Mouse (Mus musculus) liver, adult (tissue): ENCODE results near the gene Gm4969.

Source experiments
- GATA4 ChIP-seq: IDR thresholded peaks from 2 replicates; pipeline ENCODE4 v1.6.1; 2014; ENCODE audit warnings: mild to moderate bottlenecking, low read length; ENCODE audit not compliant: insufficient replicate concordance

Gm4969 gene

GRCm38 (mm10) chr7:19147497-19148045, 29.4 kb upstream of the Gm4969 start:
- TF ChIP-seq GATA4 = no peak

DNA sequence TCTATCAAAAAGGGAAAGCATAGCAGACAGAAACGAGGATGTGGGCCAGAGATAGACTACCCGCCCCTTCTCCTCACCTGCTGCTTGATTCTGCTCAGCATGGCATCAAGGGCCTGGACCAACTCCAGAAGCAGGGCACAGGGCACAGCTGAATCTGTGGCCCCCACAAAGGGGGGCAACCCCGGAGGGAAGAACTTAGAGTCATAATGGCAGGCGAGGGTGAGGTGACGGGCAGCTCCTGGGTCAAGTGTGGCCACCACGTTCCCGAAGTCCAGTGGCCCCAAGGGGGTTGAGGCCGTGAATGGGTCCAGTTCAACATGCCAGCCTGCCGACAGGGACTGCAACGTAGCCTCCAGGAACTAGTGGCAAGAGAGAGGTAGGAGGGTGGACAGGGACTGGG, 28.6 kb upstream of the Gm4969 start:
- TF ChIP-seq GATA4 = no peak

GRCm38 (mm10) chr7:19137380-19137779, 19.2 kb upstream of the Gm4969 start:
- TF ChIP-seq GATA4 = no peak

DNA sequence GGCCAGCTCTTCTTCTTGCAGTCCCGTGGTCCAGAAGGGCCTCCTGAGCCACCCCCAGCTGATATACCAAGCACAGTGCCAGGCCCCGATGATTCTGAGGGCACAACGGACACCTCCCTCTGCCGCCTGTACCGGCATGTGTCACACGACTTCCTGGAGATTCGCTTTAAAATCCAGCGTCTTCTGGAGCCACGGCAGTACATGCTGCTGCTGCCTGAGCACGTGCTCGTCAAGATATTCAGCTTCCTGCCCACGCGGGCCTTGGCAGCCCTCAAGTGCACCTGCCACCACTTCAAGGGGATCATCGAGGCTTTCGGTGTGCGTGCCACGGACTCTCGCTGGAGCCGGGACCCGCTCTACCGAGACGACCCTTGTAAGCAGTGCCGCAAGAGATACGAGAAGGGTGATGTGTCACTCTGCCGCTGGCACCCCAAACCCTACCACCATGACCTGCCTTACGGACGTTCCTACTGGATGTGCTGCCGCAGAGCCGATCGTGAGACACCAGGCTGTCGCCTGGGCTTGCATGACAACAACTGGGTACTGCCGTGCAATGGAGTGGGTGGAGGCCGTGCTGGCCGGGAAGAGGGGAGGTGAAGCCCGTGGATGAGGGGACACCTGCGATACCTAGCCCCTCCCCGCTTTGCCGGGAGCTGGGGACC, 18.6 kb upstream of the Gm4969 start:
- no peak for TF ChIP-seq GATA4

DNA sequence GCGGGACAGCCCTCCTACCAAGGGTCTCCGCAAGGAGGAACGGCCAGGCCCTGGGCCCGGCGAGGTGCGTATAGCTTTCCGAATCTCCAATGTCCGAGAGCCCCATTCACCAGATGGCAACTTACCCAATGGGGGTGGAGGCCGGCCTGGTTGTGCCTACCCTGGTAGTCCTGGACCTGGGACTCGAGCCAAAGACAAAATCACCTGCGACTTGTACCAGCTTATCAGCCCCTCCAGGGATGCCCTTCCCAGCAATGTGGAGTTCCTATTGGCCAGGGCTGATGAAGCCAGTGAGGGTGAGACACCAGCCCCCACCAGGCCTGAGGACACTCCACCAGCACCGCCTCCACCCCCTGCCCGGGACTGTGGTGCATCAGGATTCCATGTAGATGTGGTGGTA, 18.0 kb upstream of the Gm4969 start:
- TF ChIP-seq GATA4 = no peak

GRCm38 (mm10) chr7:19131324-19131848, 13.2 kb upstream of the Gm4969 start:
- no peak; the same call in 1 of the 2 replicates for TF ChIP-seq GATA4

GRCm38 (mm10) chr7:19130657-19131056, 12.5 kb upstream of the Gm4969 start:
- TF ChIP-seq GATA4 = no peak

DNA sequence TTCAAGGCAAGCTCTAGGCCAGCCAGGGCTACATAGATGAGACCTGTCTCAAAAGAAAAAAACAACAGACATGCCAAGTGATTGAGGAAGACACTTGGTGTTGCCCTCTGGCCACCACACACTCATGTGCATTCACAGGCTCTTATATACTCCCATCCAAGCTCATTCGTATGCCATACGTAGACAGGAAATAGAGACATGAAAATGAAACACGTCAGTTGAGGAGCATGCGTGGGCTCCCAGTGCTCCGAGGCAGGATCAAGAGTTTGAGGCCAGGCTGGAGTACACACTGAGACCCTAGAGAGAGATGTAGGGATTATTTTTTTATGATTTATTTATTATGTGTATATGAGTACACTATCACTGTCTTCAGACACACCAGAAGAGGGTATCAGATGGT, 11.2 kb upstream of the Gm4969 start:
- TF ChIP-seq GATA4 = no peak

DNA sequence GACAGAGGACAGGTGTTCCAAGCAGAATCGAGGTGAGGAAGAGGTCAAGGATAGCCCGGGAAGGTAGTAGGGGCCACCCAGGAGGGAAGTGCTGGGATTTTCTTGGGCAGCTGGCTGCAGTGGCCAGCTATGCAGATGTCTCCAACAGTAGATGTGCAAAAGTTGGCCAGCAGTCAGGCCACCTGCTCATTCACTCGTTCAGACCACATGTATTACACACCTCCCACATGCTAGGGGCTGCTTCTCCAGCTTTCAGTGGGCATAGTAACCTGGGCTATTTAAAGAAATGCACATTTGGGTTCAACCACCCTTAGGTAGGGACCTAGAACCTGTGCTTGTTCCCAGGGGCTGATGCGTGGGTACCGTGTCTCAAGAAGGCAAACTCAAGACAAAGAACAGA, 9.6 kb upstream of the Gm4969 start:
- TF ChIP-seq GATA4 = no peak

DNA sequence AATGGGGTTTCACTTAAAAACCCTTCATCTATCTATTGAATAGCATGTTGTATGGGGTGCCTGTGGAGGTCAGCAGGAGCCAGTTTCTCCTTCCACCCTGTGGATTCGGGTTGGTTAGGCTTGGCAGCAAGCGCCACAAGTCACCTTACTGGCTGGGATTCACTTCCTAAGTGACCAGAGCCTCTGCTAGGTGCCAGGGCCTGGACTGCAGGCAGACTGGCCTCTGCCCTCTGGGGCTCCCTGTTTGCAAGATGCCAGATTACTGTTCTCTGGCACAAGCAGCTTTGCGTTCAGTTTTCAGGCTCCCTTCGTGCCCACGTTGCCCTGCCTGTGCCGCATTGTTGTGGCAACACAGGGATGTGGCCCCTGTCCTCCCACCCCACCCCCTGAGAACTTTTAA, 6.5 kb upstream of the Gm4969 start:
- no peak for TF ChIP-seq GATA4

DNA sequence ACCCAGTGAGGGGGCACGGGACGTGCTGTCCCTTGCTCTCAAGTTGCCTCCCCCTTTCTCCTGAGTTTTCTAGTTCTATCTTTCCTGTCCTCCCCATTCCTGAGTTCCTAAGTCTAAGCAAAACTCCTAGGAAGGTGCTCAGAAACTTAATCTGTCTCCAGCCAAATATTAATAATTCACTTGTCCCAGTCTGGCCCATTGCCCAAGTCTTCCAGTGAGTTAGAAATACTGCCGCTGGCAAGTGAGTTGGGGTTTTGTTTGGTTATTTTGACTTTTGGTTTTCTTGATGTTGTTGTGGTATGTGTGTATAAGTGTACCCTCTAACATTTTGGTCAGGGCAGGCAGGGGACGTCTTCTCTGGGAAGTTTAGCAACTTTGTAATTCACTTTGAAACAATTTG, 3.5 kb upstream of the Gm4969 start:
- TF ChIP-seq GATA4 = no peak

- no peak for TF ChIP-seq GATA4
Observed at GRCm38 (mm10) chr7:19119631-19120429, 1.7 kb upstream of the Gm4969 start, which contains the start of gene Fbxo46. Gene Fbxo46 (plus strand): TSS chr7:19119859.

GRCm38 (mm10) chr7:19119083-19119482, 915 bp upstream of the Gm4969 start:
- TF ChIP-seq GATA4 = no peak

- TF ChIP-seq GATA4 = no peak
Observed at GRCm38 (mm10) chr7:19109565-19109964, 8.6 kb downstream of the Gm4969 start.

- no peak for TF ChIP-seq GATA4
Observed at GRCm38 (mm10) chr7:19107436-19107835, 10.7 kb downstream of the Gm4969 start.

DNA sequence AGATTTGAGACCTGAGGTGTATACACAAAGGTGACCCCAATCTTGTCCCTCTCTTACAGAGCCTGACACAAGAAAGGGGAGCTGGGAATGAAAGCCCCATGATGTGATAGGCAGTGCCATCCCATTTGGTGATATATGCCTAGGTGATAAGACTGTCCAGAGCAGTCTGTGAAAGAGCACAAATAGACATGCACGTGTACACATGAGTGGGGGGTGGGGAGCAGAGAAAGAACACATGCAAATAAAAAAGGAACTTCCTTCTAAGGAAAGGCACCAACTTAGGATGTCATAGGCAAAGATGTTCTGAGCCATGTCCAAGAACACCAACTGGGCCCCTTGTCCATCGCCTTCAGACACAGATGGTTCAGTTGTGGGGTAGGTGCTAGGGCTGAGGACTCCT, 13.7 kb downstream of the Gm4969 start:
- no peak for TF ChIP-seq GATA4

- no peak for TF ChIP-seq GATA4
Observed at GRCm38 (mm10) chr7:19103741-19104140, 14.4 kb downstream of the Gm4969 start.

DNA sequence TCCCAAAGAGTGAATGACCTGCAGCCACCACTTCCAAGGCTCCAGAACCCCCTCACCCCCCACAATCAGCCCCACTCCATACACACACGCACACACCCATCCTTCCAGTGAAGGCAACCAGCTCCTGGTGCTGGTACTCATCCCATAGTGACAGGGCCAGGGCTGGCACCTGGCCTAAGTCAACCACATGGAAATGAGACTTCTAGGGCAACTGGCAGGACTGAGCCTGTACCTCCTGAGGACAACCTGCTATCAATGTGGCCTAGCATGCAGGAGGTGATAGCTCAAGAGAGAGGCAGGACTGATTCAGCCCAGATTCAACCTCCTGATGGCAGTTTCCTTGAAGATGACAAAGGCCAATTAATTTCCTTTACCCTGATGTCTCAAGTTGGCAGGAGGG, 17.9 kb downstream of the Gm4969 start:
- no peak for TF ChIP-seq GATA4
